Mouse (Mus musculus) right cerebral cortex, postnatal 14 days (tissue): ENCODE data around the gene Tbc1d2.
"Not testable (repeated sequence)": the region's sequence is repeated elsewhere in the genome, so short reads cannot be mapped to it uniquely, and the experiment has no call there.

Experiments used
- DNase-seq: peaks from one replicate; pipeline ENCODE4 v3.0.0; 2022

The Tbc1d2 gene

DNA sequence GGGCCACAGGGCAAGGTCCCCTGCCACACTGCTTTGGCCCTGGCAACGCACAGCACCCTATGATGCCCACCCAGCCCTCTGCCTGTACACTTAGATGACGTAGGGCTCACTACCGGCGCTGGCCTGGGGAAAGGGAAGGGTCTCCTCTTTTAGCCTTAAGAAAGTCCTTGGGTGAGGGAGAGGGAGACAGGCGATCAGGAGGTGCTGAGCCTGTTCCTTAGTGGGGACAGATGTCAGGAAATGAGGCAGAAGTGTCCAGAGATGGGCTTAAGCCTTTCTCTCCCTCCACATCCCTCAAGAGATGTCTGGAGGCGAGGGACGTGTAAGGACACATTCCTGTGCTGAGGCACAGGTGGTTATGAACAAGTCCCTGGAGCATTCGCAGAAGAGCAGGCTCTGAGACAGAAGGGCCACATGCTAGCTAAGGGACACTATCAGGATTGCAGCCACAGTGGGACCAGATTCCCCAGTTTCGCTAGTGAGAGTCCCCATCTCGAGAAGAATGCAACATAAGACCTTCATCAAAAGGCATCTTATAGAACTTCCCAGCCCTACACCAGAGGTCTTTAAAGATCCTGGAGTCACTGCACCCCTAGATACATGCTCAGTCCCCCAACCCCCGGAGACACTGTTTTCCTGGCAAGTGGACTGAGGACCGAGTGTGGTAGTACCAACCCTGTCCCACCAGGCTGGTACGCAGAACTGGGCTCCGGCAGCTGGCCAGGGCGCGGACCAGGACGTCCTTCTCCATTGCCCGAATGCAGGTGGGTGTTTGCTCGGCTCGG is 49.3 kb downstream of the Tbc1d2 start:
- peak; percentile 4 for DNase-seq

DNA sequence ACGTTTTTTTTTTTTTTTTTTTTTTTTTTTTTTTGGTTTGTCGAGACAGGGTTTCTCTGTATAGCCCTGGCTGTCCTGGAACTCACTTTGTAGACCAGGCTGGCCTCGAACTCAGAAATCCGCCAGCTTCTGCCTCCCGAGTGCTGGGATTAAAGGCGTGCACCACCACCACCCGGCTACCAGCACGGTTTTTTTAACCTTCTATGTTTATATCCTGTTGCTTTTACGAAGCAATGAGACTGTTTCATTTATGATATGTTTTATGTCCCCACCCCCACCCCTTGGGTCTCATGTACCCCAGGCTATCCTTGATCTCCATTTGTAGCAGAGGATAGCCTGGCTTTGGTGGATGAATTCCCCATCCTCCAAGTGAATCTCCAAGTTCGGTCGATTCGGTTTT is 50.4 kb downstream of the Tbc1d2 start:
- DNase-seq: not testable (repeated sequence)

DNA sequence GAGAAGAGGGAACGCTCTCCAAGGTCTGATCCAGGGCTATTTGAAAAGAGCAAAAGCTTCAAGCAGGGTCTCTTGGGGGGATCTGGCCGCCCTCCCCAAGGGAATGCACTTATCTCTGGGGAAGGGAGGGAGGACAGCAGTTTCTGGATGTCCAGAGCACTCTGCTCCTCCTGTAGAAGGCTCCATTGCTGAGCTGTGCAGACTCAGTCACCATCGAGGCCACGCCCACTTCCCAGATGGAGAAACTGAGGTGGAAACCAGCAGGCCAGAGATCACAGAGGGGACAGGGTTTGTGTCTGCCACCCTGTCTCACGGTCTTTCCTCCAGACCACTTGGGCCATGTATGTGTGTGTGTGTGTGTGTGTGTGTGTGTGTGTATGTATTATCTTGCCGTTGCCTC is 51.0 kb downstream of the Tbc1d2 start:
- DNase-seq: peak; percentile 3

DNA sequence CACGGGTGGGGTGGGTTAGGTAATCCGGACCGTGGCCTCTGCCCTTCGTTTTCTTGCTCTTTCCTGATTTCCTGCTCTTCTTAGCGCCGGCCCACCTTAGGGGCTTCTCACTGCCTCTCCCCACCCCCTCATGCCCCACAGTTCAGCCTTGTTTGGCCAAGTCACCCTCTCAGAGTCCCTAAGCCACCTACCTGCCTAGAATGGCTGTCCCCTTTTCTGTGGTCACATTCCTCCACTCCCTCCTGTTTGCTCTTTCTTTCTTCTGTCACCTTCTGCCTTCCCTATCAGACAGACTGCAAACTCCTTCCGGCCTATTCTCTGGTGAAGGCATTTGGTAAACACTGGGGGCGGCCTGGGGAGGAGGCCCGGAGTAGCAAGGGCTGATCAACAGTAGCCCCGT is 51.9 kb downstream of the Tbc1d2 start:
- peak; percentile 4 for DNase-seq

DNA sequence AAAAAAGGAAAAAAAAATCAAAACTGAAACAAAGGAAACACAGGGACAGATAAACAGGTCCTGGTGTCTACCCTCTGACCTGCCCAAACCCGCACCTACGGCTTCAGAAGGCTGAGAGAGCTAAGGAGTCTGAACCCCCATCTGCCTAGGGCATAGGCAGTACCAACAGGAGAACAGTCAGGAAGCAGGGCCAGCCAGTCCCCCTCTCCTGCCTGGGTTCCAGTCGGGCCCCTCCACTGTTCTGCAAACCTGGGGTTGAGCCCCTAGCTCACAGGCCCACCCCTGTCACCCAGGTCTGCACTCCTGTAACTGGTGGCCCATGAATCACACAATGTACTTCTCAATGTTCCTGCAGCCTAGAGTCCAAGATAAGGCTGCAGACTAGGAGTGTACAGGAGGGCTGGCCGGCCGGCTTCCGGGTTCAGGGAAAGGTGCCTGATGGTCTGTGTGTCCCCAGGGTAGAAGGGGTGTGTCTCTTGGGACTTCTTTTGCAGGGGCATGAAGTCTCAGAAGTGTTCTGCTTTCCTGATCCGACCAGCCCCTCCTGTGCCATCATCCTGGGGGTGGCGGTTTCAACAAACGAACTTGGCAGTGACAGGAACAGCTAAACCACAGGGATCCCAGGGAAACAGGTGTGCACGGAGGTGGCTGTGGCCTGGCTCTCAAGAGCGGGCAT is 52.6 kb downstream of the Tbc1d2 start:
- peak; percentile 2 for DNase-seq

DNA sequence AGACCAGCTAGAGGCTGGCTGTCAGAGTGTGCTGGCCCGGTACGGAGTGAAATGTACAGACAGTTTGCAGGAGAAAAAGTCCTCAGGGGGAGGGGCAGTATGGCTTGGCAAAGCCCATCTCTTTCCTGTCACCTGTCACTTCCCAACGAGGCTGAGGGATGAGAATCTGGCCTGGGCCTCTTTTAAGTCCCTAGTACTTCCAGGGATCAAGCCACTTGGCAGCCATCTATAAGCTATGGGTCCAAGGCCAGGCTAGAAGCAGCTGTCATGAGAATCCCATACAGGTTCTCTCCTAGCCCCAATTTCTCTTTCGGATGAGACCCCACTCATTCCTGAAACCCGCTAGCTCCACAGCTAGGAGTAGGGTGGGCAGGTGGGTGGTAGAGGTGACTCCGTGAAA is 53.6 kb downstream of the Tbc1d2 start:
- no peak for DNase-seq

DNA sequence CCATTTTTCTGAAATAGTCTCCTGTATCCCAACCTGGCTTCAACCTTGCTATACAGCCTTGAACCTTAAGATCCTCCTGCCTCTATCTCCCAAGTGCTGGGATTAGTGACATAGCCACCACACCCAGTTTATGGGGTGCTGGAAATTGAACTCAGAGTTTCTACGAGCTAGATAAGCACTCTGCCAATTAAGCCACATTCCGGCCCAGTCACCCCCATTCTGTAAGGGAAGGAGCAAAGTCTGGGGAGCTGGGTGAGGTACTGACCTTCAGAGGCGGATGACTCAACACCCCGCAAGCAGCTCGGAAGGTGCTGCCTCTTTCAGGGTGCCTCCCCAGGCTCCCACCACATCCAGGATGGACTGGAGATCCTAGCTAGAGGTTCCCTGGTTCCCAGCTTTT is 55.9 kb downstream of the Tbc1d2 start:
- no peak for DNase-seq

DNA sequence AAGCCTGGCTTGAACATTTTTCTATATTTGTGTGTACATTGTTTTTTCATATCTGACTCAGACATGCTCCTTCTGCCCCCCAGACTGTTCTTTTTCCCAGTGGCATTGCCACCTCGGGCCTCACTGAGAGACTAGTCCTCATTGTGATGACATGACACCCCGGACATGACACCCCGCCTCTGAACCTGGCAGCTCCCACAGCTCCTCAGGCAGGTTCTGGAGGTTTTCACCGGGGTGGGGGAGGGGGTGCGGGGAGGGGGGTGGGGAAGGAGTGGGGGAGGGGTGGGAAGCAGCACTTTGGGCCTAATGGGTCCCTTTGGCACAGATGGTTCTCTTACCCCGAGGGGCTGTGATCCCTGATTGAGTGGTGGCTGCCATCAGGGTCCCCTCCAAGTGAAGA is 56.5 kb downstream of the Tbc1d2 start:
- no peak for DNase-seq

DNA sequence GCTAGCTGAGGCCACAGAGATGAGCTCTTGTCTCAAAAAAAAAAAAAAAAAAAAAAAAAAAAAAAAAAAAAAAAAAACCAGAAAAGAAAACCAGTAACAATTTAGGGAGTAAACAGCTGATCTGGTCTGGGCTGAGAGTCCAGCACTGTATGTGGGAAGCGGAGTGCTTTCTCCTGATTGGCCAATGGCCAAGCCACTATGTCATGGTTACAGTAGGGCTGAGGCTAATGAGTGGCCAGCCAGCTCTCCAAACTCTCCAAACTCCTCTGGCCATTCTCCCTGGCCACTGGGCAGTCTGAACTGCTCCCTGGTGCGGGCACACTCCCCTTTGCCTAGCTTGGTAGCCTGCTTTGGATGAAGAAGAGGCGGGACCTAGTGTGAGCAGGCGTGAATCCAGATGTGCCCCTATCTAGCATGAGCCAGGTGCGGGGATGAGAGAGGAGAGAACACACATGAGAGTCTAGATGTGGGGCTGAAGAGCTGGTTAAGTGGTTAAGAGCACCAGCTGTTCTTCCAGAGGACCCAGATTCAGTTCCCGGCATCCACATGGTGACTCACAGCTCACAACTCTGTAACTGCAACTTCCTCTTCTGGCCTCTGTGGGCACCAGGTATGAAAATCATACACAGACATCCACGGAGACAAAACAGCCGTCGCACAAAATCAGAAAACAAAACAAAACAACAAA is 58.0 kb downstream of the Tbc1d2 start:
- peak; percentile 5 for DNase-seq

DNA sequence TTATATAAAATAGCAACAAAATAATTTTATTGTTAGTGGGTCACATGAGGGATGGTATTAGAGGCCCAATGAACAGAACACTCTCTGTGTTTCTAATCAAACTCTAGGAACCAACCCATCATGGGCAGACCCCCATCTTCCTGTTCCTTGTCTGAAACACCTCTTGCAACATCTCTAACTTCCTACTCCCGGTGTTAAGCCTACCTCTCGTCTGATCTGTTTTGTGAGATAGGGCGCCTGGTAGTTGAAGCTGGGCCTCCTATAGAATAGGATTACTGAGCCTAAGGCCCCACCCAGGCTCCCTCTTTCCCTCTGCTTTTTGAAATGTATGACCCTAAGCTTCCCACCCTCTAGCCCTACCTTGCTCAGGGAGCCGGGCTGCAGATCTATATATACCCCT is 59.2 kb downstream of the Tbc1d2 start:
- DNase-seq: no peak

DNA sequence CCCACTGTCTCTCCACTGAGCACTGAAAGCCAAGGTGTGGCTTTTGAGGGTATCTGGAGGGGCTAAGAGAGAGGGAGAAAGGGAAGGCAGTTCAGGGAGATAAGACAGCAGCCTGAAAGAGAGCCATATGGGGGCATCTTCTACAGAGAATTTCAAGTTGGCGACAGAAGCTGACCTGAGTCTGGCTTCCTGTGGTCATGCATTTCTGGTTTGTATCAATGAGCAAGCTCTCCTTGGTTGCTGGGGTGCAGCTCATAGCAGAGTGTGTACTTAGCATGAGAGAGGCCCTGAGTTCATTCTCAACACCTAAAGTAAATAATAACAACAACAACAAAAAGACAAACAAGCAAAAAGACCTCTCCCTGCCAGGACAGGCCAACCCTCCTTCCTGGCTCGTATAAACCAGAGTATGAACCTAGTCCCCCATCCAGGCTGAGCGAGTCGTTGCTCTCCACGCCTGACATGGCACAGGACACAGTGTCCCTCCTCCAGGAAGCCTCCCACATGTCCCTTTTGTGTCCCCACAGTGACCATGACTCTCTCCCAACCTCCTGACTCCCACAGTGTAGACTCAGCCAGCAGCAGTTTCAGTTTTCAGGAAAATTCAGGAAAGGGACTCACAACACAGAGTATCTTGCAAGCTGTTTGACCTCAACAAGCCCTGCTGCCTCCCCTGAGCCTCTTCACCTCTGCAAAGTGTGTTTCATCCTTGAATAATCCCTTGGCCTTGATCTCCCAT is 59.9 kb downstream of the Tbc1d2 start:
- DNase-seq: no peak

DNA sequence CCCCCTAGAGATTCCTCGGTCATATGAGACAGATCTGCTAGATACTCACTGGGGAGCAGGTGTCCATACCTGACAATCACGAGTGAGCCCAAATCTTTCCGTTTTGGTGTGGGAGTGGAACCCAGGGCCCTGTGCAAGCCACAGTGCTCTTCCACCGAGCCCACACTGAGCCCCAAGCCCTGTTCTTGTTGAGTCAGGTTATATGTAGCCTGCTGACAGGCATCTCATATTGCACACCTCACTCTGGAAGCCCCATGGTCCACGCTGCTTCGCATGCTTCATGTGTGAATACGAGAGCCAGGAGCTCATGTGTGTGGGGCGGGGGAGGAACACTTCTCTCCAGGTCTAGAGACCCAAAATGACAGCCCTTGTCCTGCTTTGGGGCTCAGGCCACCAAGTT is 60.9 kb downstream of the Tbc1d2 start:
- no peak for DNase-seq

DNA sequence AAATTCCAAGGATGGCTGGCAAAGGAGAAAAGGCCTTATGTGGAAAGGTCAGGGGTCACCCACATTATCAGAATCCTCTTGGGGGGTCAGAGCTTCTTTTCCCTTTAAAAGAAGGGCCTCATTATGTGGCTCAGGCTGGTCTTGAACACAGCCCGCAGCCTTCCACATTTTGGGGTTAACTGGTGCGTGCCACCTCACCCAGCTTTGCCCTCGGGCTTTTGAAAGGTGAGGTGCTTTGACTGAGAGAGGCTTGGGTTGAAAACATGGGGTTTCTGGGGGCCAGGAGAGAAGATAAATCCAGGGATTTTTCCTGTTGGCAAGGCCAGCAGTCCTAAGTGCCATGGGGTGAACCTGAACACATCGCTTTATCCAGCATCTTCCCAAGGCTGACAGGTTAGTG is 63.5 kb downstream of the Tbc1d2 start:
- DNase-seq: no peak

DNA sequence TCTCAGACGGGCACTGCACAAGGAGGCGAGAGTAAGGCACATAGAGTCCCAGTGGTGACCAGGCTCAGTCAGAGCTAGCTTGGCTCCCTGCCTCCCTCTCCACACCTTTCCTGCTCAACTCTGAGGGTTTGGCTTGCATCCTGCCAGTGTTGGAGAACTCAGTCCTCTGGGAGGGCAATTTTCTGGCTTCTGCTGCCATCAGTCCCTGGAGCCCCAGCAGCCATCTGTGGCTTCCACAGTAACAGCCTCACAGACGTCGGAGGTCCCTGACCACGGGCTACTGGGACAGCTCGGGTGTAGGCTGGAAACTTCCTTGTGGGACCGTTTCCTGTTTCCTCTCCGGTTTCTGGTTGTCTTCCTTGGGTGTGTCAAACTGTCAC is 64.2 kb downstream of the Tbc1d2 start:
- DNase-seq: no peak

DNA sequence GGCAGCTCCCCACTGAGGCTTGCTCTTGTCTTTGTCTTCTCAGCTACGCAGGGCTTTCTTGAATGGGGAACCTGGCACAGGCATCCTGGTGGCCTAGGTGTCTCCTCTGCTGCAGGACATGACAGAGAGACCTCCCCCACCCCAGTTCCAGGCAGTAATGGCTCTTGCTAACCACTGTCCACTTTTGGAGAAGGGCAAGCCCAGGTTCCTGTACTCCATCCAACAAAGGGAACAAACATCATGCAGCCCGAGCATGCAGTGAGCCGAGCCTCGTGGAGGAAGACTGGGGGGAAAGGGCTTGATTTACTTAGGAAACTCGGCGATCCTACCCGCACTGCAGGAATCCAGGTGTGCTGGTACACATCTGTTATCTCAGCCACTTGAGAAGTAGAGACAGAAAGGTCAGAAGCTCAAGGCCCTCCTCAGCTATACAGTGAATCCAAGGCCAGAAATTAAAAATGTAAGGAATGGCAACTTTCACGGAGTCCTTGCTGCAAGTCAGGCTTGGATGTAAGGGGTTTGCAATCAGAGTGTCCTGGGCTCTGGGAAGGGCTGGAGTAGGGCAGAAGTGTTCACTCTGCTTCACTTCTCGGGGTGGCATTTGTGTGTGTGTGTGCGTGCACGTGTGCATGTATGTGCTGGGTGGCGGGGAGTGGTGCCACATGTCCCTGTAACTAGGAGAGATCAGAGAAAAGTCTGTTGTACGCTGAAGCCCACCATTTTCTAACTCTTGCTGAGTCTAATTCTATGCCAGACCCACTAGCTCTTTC is 64.8 kb downstream of the Tbc1d2 start:
- no peak for DNase-seq

DNA sequence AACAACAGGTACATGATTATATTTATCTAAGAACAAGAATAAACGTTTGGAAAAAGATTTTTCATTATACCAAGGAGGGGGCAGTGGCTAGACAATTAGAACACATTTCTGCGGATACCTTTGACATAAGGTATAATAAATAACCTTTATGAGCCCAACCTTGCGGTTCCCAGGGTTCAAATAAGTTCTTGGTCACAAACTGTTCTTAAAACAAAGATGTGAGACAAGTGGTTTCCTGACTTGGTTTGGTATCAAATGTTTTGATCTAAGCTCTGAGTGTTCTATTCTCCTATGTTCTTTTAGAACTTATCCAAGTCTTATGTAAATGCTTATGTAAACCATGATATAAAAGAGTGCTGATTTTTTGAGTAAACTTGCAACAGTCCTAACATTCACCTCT is 65.5 kb downstream of the Tbc1d2 start:
- not testable (repeated sequence) for DNase-seq

DNA sequence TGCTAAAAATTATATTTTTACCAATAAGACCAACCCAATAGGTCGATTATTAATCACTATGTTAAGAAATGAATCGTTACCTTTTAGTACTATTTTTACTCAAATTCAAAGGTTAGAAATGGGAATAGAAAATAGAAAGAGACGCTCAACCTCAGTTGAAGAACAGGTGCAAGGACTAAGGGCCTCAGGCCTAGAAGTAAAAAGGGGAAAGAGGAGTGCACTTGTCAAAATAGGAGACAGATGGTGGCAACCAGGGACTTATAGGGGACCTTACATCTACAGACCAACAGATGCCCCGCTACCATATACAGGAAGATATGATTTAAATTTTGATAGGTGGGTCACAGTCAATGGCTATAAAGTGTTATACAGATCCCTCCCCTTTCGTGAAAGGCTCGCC is 65.9 kb downstream of the Tbc1d2 start:
- DNase-seq: not testable (repeated sequence)

DNA sequence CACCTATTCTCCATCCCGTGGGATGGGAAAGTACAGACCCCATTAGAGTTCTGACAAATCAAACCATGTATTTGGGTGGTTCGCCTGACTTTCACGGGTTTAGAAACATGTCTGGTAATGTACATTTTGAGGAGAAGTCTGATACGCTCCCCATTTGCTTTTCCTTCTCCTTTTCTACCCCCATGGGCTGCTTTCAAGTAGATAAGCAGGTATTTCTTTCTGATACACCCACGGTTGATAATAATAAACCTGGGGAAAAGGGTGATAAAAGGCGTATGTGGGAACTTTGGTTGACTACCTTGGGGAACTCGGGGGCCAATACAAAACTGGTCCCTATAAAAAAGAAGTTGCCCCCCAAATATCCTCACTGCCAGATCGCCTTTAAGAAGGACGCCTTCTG is 68.0 kb downstream of the Tbc1d2 start:
- not testable (repeated sequence) for DNase-seq

DNA sequence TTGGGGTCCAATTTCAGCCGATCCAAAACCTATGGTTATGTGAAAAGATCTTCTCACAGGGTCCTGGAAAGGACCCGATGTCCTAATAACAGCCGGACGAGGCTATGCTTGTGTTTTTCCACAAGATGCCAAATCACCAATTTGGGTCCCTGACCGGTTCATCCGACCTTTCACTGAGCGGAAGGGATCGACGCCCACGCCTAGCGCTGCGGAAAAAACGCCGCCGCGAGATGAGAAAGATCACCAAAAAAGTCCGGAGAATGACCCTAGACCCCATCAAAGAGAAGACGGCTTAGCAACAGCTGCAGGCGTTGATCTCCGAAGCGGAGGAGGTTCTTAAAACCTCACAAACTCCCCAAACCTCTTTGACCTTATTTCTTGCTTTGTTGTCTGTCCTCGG is 68.4 kb downstream of the Tbc1d2 start:
- DNase-seq: not testable (repeated sequence)

DNA sequence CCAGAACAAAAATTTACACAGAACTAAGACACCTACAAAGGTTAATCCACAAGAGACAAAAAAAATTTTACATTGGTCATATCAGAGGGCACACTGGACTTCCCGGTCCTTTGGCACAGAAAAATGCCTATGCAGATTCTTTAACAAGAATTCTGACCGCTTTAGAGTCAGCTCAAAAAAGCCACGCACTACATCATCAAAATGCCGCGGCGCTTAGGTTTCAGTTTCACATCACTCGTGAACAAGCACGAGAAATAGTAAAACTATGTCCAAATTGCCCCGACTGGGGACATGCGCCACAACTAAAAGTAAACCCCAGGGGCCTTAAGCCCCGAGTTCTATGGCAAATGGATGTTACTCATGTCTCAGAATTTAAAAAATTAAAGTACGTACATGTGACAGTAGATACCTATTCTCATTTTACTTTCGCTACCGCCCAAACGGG is 69.2 kb downstream of the Tbc1d2 start:
- not testable (repeated sequence) for DNase-seq

DNA sequence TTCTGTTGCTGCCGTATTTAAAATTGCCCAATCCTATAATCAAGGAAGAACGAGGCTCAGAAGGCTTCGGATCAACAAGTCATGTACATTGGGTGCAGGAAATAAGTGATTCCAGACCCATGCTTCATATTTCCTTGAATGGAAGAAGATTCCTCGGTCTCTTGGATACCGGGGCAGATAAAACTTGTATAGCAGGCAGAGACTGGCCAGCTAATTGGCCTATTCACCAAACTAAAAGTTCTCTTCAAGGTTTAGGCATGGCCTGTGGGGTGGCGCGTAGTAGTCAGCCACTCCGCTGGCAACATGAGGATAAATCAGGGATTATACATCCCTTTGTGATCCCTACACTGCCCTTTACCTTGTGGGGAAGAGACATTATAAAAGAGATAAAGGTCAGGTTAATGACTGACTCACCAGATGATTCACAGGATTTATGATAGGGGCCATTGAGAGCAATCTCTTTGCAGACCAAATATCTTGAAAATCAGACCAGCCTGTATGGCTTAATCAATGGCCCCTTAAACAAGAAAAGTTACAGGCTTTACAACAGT is 71.1 kb downstream of the Tbc1d2 start:
- not testable (repeated sequence) for DNase-seq

DNA sequence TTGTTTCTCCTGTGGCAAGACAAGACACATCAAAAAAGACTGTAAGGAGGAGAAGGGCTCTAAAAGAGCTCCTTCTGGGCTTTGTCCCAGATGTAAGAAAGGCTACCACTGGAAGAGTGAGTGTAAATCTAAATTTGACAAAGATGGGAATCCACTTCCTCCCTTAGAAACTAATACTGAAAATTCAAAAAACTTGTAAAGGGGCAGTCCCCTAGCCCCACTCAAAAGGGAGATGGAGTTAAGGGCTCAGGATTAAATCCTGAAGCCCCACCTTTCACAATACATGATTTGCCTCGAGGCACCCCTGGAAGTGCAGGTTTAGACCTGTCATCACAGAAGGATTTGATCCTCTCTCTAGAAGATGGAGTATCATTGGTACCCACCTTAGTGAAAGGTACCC is 71.8 kb downstream of the Tbc1d2 start:
- no peak for DNase-seq
